Mouse (Mus musculus) brain, embryonic 18.5 days (tissue): ENCODE data around the gene Slc25a28.

Source experiments
- DNase-seq: peaks from one replicate; pipeline ENCODE4 v3.0.0-alpha.2; 2012; ENCODE audit warnings: low read depth, low spot score

Slc25a28 gene

GRCm38 (mm10) chr19:43674730-43675524 is at the start of gene Slc25a28:
Gene Slc25a28 (minus strand): TSS chr19:43674881.
- DNase-seq: peak; percentile 100

GRCm38 (mm10) chr19:43724194-43724593 is 49.5 kb upstream of the Slc25a28 start:
- DNase-seq: no peak

GRCm38 (mm10) chr19:43723501-43723900 is 48.8 kb upstream of the Slc25a28 start:
- DNase-seq: no peak

GRCm38 (mm10) chr19:43722891-43723290 is 48.2 kb upstream of the Slc25a28 start:
- no peak for DNase-seq

GRCm38 (mm10) chr19:43720061-43720460 is 45.4 kb upstream of the Slc25a28 start:
- DNase-seq: no peak

GRCm38 (mm10) chr19:43711971-43712370 is 37.3 kb upstream of the Slc25a28 start:
- no peak for DNase-seq

GRCm38 (mm10) chr19:43711159-43711916 is 36.7 kb upstream of the Slc25a28 start:
- no peak for DNase-seq

GRCm38 (mm10) chr19:43709317-43709716 is 34.6 kb upstream of the Slc25a28 start:
- no peak for DNase-seq

- DNase-seq: no peak
Measured at GRCm38 (mm10) chr19:43708206-43708605, 33.5 kb upstream of the Slc25a28 start.

GRCm38 (mm10) chr19:43704787-43705497 is 30.3 kb upstream of the Slc25a28 start:
- DNase-seq: no peak

GRCm38 (mm10) chr19:43704211-43704610 is 29.5 kb upstream of the Slc25a28 start:
- DNase-seq: no peak

GRCm38 (mm10) chr19:43699763-43700155 is 25.1 kb upstream of the Slc25a28 start:
- DNase-seq: no peak

- DNase-seq: no peak
Measured at GRCm38 (mm10) chr19:43699021-43699762, 24.5 kb upstream of the Slc25a28 start.

GRCm38 (mm10) chr19:43697666-43698370 is 23.1 kb upstream of the Slc25a28 start:
- no peak for DNase-seq

- no peak for DNase-seq
Measured at GRCm38 (mm10) chr19:43695514-43695964, 20.9 kb upstream of the Slc25a28 start.

GRCm38 (mm10) chr19:43692815-43693214 is 18.1 kb upstream of the Slc25a28 start:
- DNase-seq: no peak

GRCm38 (mm10) chr19:43689419-43690246 is 15.0 kb upstream of the Slc25a28 start, which contains the start of gene Entpd7:
Gene Entpd7 (plus strand): TSS chr19:43689672.
- DNase-seq: peak; percentile 90

- DNase-seq: no peak
Measured at GRCm38 (mm10) chr19:43681541-43681940, 6.9 kb upstream of the Slc25a28 start.

- no peak for DNase-seq
Measured at GRCm38 (mm10) chr19:43679474-43679981, 4.8 kb upstream of the Slc25a28 start.
